Mouse (Mus musculus): ENCODE results near the gene Vopp1.
A peak's percentile ranks its signal among the peaks of the same experiment; 100 is the strongest.
"Not testable (repeated sequence)": the region's sequence is repeated elsewhere in the genome, so short reads cannot be mapped to it uniquely, and the experiment has no call there.

Vopp1 gene

GRCm38 (mm10) chr6:57824422-57825258 lies at the start of gene Vopp1:
TSS of gene Vopp1 (minus strand) at chr6:57825159.
- peak; percentile 83 for DNase-seq (ENCODE audit: low read depth, low spot score)

GRCm38 (mm10) chr6:57859043-57860042 lies 34.4 kb upstream of the Vopp1 start:
- DNase-seq (ENCODE audit: low read depth, low spot score): peak; percentile 66

GRCm38 (mm10) chr6:57851177-57851576 lies 26.2 kb upstream of the Vopp1 start:
- not testable (repeated sequence) for DNase-seq (ENCODE audit: low read depth, low spot score)

GRCm38 (mm10) chr6:57850286-57850685 lies 25.3 kb upstream of the Vopp1 start, which contains the start of gene Vmn1r21:
TSS of gene Vmn1r21 (minus strand) at chr6:57850343.
- no peak for DNase-seq (ENCODE audit: low read depth, low spot score)

GRCm38 (mm10) chr6:57839693-57840408 lies 14.9 kb upstream of the Vopp1 start:
- DNase-seq (ENCODE audit: low read depth, low spot score): no peak

- no peak for DNase-seq (ENCODE audit: low read depth, low spot score)
Measured at GRCm38 (mm10) chr6:57825259-57825715, 328 bp upstream of the Vopp1 start.

GRCm38 (mm10) chr6:57823461-57823860 lies 1.5 kb downstream of the Vopp1 start:
- DNase-seq (ENCODE audit: low read depth, low spot score): no peak

GRCm38 (mm10) chr6:57822648-57823410 lies 2.1 kb downstream of the Vopp1 start:
- DNase-seq (ENCODE audit: low read depth, low spot score): peak; percentile 78

GRCm38 (mm10) chr6:57814436-57814940 lies 10.5 kb downstream of the Vopp1 start:
- no peak for DNase-seq (ENCODE audit: low read depth, low spot score)

GRCm38 (mm10) chr6:57811748-57812730 lies 12.9 kb downstream of the Vopp1 start:
- DNase-seq (ENCODE audit: low read depth, low spot score): no peak

- no peak for DNase-seq (ENCODE audit: low read depth, low spot score)
Measured at GRCm38 (mm10) chr6:57805218-57806069, 19.5 kb downstream of the Vopp1 start.

- no peak for DNase-seq (ENCODE audit: low read depth, low spot score)
Measured at GRCm38 (mm10) chr6:57803130-57803529, 21.8 kb downstream of the Vopp1 start.

GRCm38 (mm10) chr6:57798986-57799385 lies 26.0 kb downstream of the Vopp1 start:
- no peak for DNase-seq (ENCODE audit: low read depth, low spot score)

- no peak for DNase-seq (ENCODE audit: low read depth, low spot score)
Measured at GRCm38 (mm10) chr6:57796853-57797423, 28.0 kb downstream of the Vopp1 start.

GRCm38 (mm10) chr6:57795835-57796234 lies 29.1 kb downstream of the Vopp1 start:
- no peak for DNase-seq (ENCODE audit: low read depth, low spot score)

- DNase-seq (ENCODE audit: low read depth, low spot score): not testable (repeated sequence)
Measured at GRCm38 (mm10) chr6:57792821-57793220, 32.1 kb downstream of the Vopp1 start.

GRCm38 (mm10) chr6:57790542-57790941 lies 34.4 kb downstream of the Vopp1 start:
- DNase-seq (ENCODE audit: low read depth, low spot score): no peak

GRCm38 (mm10) chr6:57787376-57787775 lies 37.6 kb downstream of the Vopp1 start:
- DNase-seq (ENCODE audit: low read depth, low spot score): no peak

Measured in mesoderm, embryonic 11.5 days (tissue).